Mouse (Mus musculus): ENCODE results near the gene Sfxn5. TPM values are rescaled to one million over a fixed set of nuclear protein-coding genes. Genes with fewer than 3 reads are reported as not detected.

The Sfxn5 gene
- polyA plus RNA-seq, 1 experiment: 156 TPM

DNA sequence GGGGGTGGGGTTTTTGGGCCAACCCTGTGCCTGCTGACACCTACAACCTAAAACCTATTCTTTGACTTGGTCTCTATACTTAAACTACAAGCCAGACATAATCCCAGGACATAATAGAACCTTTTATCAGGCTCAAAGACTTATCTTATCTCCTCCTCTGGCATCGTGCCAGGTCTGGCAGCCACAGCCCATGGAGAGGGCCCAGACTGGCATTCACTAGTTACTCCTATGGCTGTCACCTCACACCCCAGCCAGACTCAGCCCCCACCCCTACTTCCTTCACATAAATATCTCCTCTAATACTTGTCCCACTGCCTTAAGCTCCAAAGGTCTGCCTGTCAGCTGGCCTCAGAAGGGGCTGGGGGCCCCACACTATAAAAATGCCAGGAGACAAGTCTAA, 33.2 kb upstream of the Sfxn5 start:
- no peak for DNase-seq (ENCODE audit: extremely low spot score in 1 of 2, low spot score in 1 of 2)

- no peak for DNase-seq (ENCODE audit: extremely low spot score in 1 of 2, low spot score in 1 of 2)
Measured at GRCm38 (mm10) chr6:85364439-85364838, 31.2 kb upstream of the Sfxn5 start.

DNA sequence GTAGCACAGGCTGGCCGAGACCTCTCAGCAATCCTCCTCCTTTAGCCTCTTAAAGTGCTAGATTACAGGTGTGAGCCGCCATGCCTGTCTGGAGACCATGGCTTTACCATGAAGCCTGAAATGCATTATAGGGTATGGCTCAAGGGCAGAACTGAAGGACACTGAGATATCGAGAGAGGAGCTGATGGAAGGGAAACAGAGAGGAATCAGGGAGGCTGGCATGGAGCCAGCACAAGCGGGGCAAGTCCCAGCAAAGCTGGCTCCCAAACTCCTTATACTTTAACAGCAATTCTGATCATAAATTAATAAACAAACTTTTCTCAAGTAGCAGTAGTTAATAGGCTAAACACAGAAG, 30.7 kb upstream of the Sfxn5 start:
- no peak for DNase-seq (ENCODE audit: extremely low spot score in 1 of 2, low spot score in 1 of 2)

GRCm38 (mm10) chr6:85363231-85363905, 30.1 kb upstream of the Sfxn5 start:
- DNase-seq (ENCODE audit: extremely low spot score in 1 of 2, low spot score in 1 of 2): no peak

DNA sequence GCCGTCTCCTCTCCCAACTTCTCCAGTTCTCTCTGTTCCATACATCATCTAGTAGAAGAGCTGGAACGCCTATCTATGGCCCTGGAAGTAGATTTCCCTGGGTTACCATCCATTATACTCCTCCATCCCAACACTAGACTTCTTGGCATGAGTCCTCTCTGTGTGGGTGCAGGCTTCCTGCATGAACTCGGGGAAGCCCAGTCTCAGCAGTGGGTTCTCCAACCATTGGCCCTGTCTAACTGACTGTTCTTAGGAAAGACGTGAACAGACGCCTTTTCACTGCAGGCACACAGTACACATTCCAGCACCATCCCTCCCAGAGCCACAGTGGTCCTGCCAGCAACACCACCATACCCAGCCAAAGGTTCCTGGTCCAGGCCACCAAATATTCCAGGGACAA, 29.4 kb upstream of the Sfxn5 start:
- peak in 1 of 2 experiments; percentile 61 for DNase-seq (ENCODE audit: extremely low spot score in 1 of 2, low spot score in 1 of 2)

- no peak for DNase-seq (ENCODE audit: extremely low spot score in 1 of 2, low spot score in 1 of 2)
Measured at GRCm38 (mm10) chr6:85360311-85360710, 27.1 kb upstream of the Sfxn5 start.

DNA sequence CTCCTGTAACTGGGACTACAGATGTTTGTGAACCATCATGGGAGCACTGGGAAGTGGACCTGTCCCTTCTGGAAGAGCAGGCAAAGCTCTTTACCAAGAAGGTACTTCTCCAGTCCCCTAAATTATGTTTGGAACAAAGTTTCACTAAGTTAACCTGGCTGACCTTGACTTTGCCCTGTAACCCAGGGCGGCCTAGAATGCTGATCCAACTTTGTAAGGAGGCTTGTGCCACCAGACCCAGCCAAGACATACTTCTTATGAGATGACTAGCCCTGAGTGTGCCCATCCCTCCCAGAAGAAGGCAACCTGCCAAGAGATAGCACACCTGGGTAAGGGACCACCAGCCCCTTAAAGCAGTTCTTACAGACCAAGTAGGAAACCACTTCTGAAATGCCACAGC, 25.7 kb upstream of the Sfxn5 start:
- DNase-seq (ENCODE audit: extremely low spot score in 1 of 2, low spot score in 1 of 2): no peak

DNA sequence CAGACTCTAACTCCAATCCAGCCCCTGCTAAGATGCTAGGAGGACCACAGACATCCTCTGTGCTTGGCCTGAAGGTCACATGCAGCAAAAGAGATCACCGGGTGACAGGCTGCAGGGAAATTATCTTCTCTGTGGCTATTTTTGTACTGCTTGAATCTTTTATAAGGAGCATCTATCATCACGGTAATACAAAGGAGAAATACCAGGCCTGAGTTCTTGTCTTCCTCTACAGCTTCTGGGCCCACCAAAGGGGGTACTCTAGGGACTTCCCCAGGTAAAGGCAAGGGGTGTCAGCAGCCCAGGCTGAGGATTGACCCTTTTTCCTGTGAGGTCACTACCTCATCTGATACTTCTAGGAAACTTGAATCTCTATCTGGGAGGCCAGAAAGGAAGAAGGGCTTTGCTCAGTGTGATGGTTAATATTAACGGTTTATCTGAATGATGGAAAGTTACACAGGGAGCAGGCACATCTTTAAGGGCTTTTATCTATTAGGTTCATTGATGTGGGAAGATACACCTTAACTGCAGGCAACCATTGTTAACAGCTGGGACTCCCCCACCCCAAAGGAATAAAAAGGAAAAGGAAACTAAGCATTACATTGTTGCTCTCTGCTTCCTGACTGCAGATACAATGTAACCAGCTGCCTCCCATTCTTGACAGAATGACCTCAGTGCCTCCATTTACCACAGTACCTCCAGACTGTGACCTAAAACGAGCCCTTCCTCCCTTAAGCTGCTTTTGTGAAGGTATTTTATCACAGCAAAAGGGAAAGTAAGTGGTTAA, 23.7 kb upstream of the Sfxn5 start:
- no peak for DNase-seq (ENCODE audit: extremely low spot score in 1 of 2, low spot score in 1 of 2)

GRCm38 (mm10) chr6:85355753-85356152, 22.5 kb upstream of the Sfxn5 start:
- no peak for DNase-seq (ENCODE audit: extremely low spot score in 1 of 2, low spot score in 1 of 2)

DNA sequence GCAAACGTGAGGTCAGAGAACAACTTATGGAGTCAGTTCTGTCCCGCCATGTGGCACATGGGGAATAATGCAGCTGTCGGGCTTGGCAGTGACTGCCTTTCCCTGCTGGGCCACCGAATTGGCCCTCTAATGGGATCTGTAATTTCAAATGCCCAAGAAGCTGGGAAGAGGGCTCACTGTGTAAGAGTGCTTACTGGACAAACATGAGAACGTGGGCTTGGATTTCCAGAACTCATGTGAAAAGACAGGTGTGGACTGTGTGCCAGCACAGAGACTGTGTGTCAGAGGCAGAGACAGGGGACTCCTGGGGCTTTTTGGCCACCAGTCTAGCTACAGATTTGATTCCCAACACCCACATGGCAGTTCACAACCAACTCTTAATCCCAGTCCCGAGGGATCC, 21.5 kb upstream of the Sfxn5 start:
- no peak for DNase-seq (ENCODE audit: extremely low spot score in 1 of 2, low spot score in 1 of 2)

DNA sequence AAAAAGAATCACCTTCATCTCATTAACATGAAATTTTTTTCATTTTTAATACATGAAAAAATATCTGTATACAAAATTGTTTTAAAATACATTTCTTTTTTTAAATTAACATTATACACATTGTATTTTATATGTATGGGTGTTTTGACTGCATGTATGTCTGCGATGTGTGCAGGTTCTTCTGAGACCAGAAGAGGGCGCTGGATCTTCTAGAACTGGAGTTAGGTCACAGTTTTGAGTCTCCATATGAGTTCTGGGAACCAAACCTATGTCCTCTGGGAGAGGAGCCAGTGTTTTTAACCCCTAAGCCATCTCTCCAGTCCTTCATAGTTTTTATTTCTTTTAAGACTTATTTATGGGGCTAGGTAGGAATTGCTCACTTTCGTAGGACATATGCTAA, 20.5 kb upstream of the Sfxn5 start:
- DNase-seq (ENCODE audit: extremely low spot score in 1 of 2, low spot score in 1 of 2): no peak

DNA sequence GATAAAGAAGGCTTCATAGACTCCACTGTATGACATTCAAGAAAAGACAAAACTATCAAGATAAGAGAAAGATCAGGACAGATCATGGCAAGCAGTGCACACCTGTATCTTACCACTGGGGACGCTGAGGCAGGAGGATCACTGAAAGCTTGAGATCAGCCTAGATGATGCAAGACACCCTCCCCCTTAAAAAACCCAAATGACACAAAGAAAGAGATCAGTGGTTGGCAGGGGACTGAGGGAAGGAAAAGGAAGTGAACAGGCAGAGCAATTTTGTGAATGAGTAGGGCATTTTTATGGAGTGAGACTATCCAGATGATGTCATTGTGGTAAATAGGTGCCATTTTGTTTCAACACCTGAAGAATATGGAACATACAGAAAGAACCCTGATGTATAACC, 16.9 kb upstream of the Sfxn5 start:
- DNase-seq (ENCODE audit: extremely low spot score in 1 of 2, low spot score in 1 of 2): no peak

- DNase-seq (ENCODE audit: extremely low spot score in 1 of 2, low spot score in 1 of 2): peak in 1 of 2 experiments; percentile 73
Measured at GRCm38 (mm10) chr6:85349246-85349645, 16.0 kb upstream of the Sfxn5 start.

DNA sequence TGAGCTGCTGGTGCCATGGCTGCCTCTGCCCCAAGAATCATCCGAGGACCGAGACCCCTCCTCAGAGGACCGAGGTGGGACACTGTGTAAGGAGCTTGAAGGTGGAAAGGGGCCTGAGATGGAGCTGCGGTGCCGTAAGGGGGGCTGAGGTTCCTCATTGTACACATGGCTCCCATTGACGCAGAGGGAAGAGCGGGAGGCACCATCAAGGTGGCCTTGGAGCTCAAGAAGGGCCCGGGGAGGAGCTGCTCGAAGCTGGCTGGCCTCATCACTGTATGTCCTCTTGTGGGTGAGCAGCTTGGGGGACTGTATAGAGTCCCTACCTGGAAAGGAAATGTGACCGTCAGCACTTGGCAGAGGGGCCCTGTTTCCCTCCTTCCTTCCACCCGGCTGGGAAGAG, 14.9 kb upstream of the Sfxn5 start:
- no peak for DNase-seq (ENCODE audit: extremely low spot score in 1 of 2, low spot score in 1 of 2)

DNA sequence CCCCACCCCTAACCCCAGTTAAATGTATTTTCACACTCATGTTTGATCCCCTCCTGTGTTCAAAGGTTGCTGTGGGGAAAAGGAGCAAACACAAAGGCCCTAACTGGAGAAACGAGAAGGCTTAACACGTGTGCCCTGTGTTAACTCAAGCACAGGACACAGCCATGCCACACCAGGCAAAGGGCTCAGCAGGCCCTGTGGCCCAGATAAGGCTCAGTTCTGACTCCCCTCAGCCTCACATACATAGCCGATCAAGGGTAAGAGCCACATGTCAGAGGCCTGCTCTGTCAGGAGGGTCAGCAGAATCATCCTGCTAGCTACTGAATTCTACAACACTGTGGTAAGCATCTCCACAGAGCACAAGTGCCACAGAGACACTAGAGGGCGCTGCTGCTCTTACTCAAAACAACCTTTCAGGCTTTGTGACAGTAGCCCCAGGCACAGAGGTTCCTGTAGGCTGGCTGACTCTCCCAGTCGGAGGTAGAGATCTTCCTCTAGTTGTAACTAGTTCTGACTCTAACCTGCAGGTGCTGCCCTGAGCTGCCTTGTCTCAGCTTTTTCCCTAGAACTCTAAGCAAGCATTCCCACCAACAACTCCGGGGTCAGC, 12.9 kb upstream of the Sfxn5 start:
- DNase-seq (ENCODE audit: extremely low spot score in 1 of 2, low spot score in 1 of 2): peak; percentile 80 to 92

DNA sequence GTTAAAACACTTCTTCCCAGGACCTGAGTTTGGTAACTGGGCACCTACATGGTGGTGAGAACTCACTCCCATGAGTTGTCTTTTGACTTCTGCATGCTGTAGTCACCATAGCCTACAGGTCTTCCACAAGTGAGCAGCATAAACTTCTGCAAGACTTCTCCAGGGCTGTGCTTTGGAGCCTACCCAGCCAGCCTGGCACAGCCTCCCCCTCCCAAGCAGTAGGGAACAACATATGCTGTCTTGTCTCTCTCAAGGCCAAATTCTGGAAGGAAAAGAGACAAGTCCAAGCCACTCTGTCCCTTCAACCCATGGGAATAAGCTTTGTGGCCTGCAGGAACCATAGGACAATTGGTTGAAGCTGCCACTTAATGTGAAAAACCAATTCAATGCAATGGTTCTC, 11.7 kb upstream of the Sfxn5 start:
- DNase-seq (ENCODE audit: extremely low spot score in 1 of 2, low spot score in 1 of 2): no peak

DNA sequence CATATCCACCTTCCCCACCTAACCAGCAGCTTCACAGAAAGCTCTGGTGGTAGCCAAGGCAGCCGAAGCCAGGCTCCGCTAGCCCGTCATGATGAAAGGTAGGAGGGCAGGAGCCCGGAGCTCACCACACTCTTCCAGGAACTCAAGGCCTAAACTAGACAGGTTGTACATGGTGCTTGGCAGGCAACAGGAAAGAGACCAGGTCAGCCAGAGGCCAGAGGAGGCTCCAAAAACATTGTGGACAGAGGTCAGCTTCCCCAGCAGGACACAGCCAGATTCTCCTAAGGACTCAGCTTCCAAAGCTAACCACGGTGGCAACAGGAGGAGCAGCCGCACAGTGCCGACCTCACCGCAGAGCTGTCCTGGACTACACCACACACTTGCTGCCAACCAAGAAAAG, 9.8 kb upstream of the Sfxn5 start:
- DNase-seq (ENCODE audit: extremely low spot score in 1 of 2, low spot score in 1 of 2): no peak

- no peak for DNase-seq (ENCODE audit: extremely low spot score in 1 of 2, low spot score in 1 of 2)
Measured at GRCm38 (mm10) chr6:85341814-85342501, 8.7 kb upstream of the Sfxn5 start.

- DNase-seq (ENCODE audit: extremely low spot score in 1 of 2, low spot score in 1 of 2): no peak
Measured at GRCm38 (mm10) chr6:85340184-85340583, 7.0 kb upstream of the Sfxn5 start.

DNA sequence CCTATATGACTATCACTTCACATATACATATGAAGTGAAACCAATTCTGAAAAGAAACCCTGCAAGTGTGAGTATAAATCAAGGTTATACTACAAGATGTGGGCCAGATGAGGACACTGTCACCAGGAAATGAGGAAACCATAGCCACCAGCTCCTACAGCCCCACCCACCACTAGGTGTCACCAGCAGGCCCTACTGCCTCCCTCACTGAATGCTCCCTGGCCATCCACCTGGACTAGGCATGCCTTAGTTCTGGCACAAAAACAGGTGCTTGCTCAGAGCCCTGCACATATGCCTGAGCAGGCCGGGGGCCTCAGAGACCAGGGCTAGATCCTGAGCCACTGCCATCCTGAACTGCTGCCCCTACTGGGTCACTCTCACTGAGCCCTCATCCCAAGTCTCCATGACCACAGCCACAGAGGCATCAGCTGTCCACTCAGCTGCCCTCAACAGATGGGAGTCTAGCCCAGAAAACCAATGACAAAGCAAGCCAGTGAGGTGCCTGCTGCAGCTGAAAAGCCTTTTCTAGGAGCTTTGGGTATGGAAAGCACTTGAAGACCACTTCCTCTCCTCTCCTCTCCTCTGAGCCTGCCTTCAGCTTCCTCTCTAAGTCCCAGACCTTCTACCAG, 6.2 kb upstream of the Sfxn5 start:
- DNase-seq (ENCODE audit: extremely low spot score in 1 of 2, low spot score in 1 of 2): peak in 1 of 2 experiments; percentile 61

DNA sequence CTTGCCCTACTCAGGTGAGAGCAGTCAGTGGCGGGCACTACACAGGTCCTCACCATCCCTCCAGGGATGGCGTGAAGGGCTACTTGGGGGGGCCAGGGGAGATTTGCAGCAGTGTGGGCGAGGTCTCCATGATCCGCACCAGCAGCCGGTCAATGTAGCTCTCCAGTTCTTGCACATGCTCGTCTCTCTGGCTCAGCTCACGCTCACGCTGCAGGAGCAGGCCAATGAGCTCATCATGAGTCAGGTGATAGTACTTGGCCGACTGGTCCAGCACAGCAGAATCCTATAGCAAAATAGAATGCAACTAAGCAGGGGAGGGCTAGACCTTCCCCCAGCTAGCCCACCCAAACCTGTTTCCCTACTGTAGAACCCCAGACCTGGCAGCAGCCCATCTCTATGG, 3.7 kb upstream of the Sfxn5 start:
- DNase-seq (ENCODE audit: extremely low spot score in 1 of 2, low spot score in 1 of 2): peak in 1 of 2 experiments; percentile 58

Data from frontal cortex, adult 2 months (tissue).